Mouse (Mus musculus): ENCODE results near the gene Pfn2. TPM values are rescaled to one million over a fixed set of nuclear protein-coding genes. Genes with fewer than 3 reads are reported as not detected.
"Not testable (repeated sequence)": the region's sequence is repeated elsewhere in the genome, so short reads cannot be mapped to it uniquely, and the experiment has no call there.

Pfn2 gene
- polyA plus RNA-seq, 1 experiment from 2014 or later, result 113 TPM

- no peak overlapping the region for H3K9ac ChIP-seq (ENCODE audit: low read length)
- no peak overlapping the region for H3K4me3 ChIP-seq (ENCODE audit: low read depth, low read length)
- H3K27ac ChIP-seq (replicated peaks; ENCODE audit: low read depth, low read length), result no peak overlapping the region
- ATAC-seq (ENCODE audit: insufficient number of reproducible peaks, low FRiP score, low TSS enrichment, low read depth) (no peak), DNase-seq (ENCODE audit: low spot score) (no peak)
- 89% methylated on average over 3 of the region's 3 CpGs for WGBS
- H3K4me1 ChIP-seq (ENCODE audit: control insufficient read depth, insufficient read depth, low read length), result no peaks in the 10 kb centered on the region
- H3K36me3 ChIP-seq (ENCODE audit: control insufficient read depth, insufficient read depth, low read length), result no peaks in the 10 kb centered on the region
- no peak overlapping the region for H3K4me2 ChIP-seq (ENCODE audit: low read depth, severe bottlenecking)
- no peaks in the 10 kb centered on the region for H3K9me3 ChIP-seq (ENCODE audit: control insufficient read depth, low read length)
- H3K27me3 ChIP-seq (ENCODE audit: control insufficient read depth, insufficient read depth, low read length), result no peaks in the 10 kb centered on the region
These were observed 22.0 kb downstream of the Pfn2 start for GRCm38 (mm10) chr3:57825866-57826265.

- Histone ChIP-seq H3K27me3 (ENCODE audit: control insufficient read depth, insufficient read depth, low read length) (no peaks in the 10 kb centered on the region), H3K4me2 (ENCODE audit: low read depth, severe bottlenecking) (no peak overlapping the region), H3K27ac (replicated peaks; ENCODE audit: low read depth, low read length) (no peak overlapping the region), H3K9me3 (ENCODE audit: control insufficient read depth, low read length) (no peaks in the 10 kb centered on the region), H3K4me1 (ENCODE audit: control insufficient read depth, insufficient read depth, low read length) (no peaks in the 10 kb centered on the region), H3K9ac (ENCODE audit: low read length) (no peak overlapping the region), H3K4me3 (ENCODE audit: low read depth, low read length) (no peak overlapping the region), H3K36me3 (ENCODE audit: control insufficient read depth, insufficient read depth, low read length) (no peaks in the 10 kb centered on the region)
- ATAC-seq (ENCODE audit: insufficient number of reproducible peaks, low FRiP score, low TSS enrichment, low read depth) (no peak), DNase-seq (ENCODE audit: low spot score) (no peak)
- 85% methylated on average over 6 of the region's 6 CpGs for WGBS
These were observed 32.4 kb downstream of the Pfn2 start for GRCm38 (mm10) chr3:57815447-57815846.

- 84% methylated on average over 6 of the region's 6 CpGs for WGBS
- H3K27me3 ChIP-seq (ENCODE audit: control insufficient read depth, insufficient read depth, low read length); H3K36me3 ChIP-seq (ENCODE audit: control insufficient read depth, insufficient read depth, low read length); H3K9me3 ChIP-seq (ENCODE audit: control insufficient read depth, low read length); H3K27ac ChIP-seq (replicated peaks; ENCODE audit: low read depth, low read length); H3K4me1 ChIP-seq (ENCODE audit: control insufficient read depth, insufficient read depth, low read length); H3K4me2 ChIP-seq (ENCODE audit: low read depth, severe bottlenecking); H3K4me3 ChIP-seq (ENCODE audit: low read depth, low read length); ATAC-seq (ENCODE audit: insufficient number of reproducible peaks, low FRiP score, low TSS enrichment, low read depth); H3K9ac ChIP-seq (ENCODE audit: low read length); DNase-seq (ENCODE audit: low spot score): not testable (repeated sequence)
These were observed 52.8 kb downstream of the Pfn2 start for GRCm38 (mm10) chr3:57795071-57795470.

Other genes with a start within 250 kb of the Pfn2 start
- 77.3 and 84.7 TPM in 2 replicates for gene Commd2, start 196.4 kb downstream of the Pfn2 start, polyA plus RNA-seq (2014; fragmentation: Nextera tagmentation; extraction: Ambion mirVana)
- gene Ankub1, start 155.3 kb downstream of the Pfn2 start, polyA plus RNA-seq (2014; fragmentation: Nextera tagmentation; extraction: Ambion mirVana), result 0.05 TPM in 1 of 2 replicates, not detected in the other
- gene Rnf13, start 112.0 kb downstream of the Pfn2 start, polyA plus RNA-seq (2014; fragmentation: Nextera tagmentation; extraction: Ambion mirVana), result 39.6 and 50.6 TPM in 2 replicates

Data from limb, embryonic 11.5 days (tissue).